Mouse (Mus musculus) R1 (cell line): Measurements from ENCODE around the gene Dis3l2.

ENCODE experiments used
- DNase-seq: peaks from one replicate; pipeline ENCODE4 v3.0.0-alpha.2; 2018; ENCODE audit warnings: low read depth, low spot score

Gene Dis3l2

GRCm38 (mm10) chr1:87070720-87071119 is 367.1 kb downstream of the Dis3l2 start:
- DNase-seq, result peak; percentile 73

GRCm38 (mm10) chr1:87073776-87074175 is 370.2 kb downstream of the Dis3l2 start:
- no peak for DNase-seq

GRCm38 (mm10) chr1:87086196-87086595 is 382.6 kb downstream of the Dis3l2 start:
- no peak for DNase-seq

GRCm38 (mm10) chr1:87086964-87087363 is 383.4 kb downstream of the Dis3l2 start:
- DNase-seq, result peak; percentile 31

- no peak for DNase-seq
Measured at GRCm38 (mm10) chr1:87089251-87089650, 385.6 kb downstream of the Dis3l2 start.

GRCm38 (mm10) chr1:87089828-87090227 is 386.2 kb downstream of the Dis3l2 start, which contains the start of gene Alppl2:
Alppl2 (minus strand) TSS chr1:87089928.
- no peak for DNase-seq

- DNase-seq, result no peak
Measured at GRCm38 (mm10) chr1:87095642-87096041, 392.0 kb downstream of the Dis3l2 start.

GRCm38 (mm10) chr1:87098358-87098975 is 394.9 kb downstream of the Dis3l2 start:
- peak; percentile 65 for DNase-seq
